Mouse (Mus musculus): ENCODE measurements around the gene D8Ertd738e.
A peak's percentile ranks its signal among the peaks of the same experiment; 100 is the strongest.

GRCm38 (mm10) chr8:84236998-84237473, 12.5 kb downstream of the D8Ertd738e start, which contains the start of gene Zswim4:
- TF ChIP-seq CTCF (IDR thresholded peaks at IDR 0.05) (peak; percentile 27), POLR2A (IDR thresholded peaks at IDR 0.05; ENCODE audit: insufficient read depth, low read depth, low read length) (peak; percentile 88), EP300 (IDR thresholded peaks at IDR 0.05; ENCODE audit: insufficient read depth, low read depth, low read length) (peak; percentile 23; the same call in 1 of the 2 replicates)
